8 mouse cellular contexts compared by ENCODE assay signal in the genomic region with DNA sequence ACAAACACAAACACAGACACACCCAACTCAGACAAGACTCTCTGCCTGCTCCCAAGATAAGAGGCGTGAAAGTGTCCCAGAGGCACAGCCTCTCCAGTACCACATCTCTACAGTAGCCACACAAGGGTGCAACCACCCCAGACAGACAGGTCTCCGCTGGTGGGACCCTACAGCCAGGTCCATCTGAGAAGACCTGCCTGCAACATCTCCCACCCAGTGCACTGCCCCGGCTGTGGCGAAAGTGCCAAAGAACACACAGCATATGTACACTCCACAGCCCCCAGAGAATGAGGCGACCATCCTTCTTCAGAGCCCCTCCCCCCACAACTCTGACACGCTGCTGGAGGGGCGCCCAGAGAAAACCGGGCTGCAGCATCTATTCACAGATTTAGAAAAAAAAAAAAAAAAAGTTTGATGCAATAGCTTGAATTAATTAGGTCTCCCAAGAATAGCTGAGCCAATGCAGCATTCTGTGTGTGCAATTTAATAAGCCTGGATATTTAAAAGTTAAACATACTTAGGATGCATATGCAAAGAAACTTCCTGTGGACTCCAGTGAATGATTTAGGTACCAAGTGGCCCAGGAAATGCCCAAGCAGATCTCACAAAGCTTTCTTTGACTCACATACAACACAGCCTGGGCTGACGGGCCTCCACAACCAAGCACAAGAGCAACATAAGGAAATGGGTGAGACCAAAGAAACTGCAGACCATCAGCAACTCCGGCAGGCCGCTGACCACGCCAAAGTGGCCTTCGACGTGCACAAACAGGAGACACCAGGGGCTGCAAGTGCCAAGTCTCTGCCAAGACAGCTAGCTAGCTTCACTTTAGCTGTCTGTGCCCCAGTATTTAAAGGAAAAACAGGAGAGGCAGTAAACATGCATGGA. TPM values are rescaled to one million over a fixed set of nuclear protein-coding genes. Genes with fewer than 3 reads are reported as not detected.
A peak's percentile ranks its signal among the peaks of the same experiment; 100 is the strongest.
DNase-seq lines count a peak whose midpoint lies in the region; ATAC-seq and TF ChIP-seq lines count a peak whose summit lies in the region.

No protein-coding gene starts in this region.

- no peak for TF ChIP-seq CTCF in CH12.LX (conservative IDR thresholded peaks at IDR 0.05 in 1 of 2, IDR thresholded peaks at IDR 0.05 in 1 of 2; ENCODE audit: low read depth in 2 of 2, low read length in 2 of 2)

- in situ Hi-C loops in CH12.LX (cut with MboI; ENCODE audit: low pct_ligation_motif_present, low pct_unique_long_range_greater_than_20kb, low sequenced_read_pairs), result no loop called here

- peak overlapping the region; percentile 82 for H3K4me3 ChIP-seq in kidney, embryonic 14.5 days (ENCODE audit: low read length)
- peak overlapping the region; percentile 80 to 92 (median 84) for H3K4me3 ChIP-seq in CH12.LX (replicated peaks in 1 of 3; ENCODE audit: low read depth in 2 of 3, low read length in 2 of 3, poor library complexity in 1 of 3)
- H3K4me3 ChIP-seq in hindbrain, embryonic 13.5 days, result peak overlapping the region; percentile 93
- H3K4me3 ChIP-seq in midbrain, embryonic 12.5 days, result peak overlapping the region; percentile 95

- H3K4me2 ChIP-seq in kidney, embryonic 14.5 days (replicated peaks; ENCODE audit: low read depth, low read length), result peak overlapping the region; percentile 91
- H3K4me2 ChIP-seq in CH12.LX (ENCODE audit: insufficient read depth, low read depth, poor library complexity, severe bottlenecking), result peak overlapping the region; percentile 81
- H3K4me2 ChIP-seq in hindbrain, embryonic 13.5 days, result peak overlapping the region; percentile 100
- H3K4me2 ChIP-seq in midbrain, embryonic 12.5 days (replicated peaks), result peak overlapping the region; percentile 98

- dilution Hi-C loops in CH12.LX (cut with MboI; ENCODE audit: extremely low pct_ligation_motif_present, extremely low pct_unique_long_range_greater_than_20kb, low sequenced_read_pairs), result no loop called here

- no peak overlapping the region for H3K27ac ChIP-seq in kidney, embryonic 14.5 days (ENCODE audit: low read depth, low read length)
- H3K27ac ChIP-seq in CH12.LX (ENCODE audit: insufficient read depth, low read depth), result no peak overlapping the region; the same call in 1 of the 2 replicates
- H3K27ac ChIP-seq in hindbrain, embryonic 13.5 days, result peak overlapping the region; percentile 92; the same call in 1 of the 2 replicates
- H3K27ac ChIP-seq in midbrain, embryonic 12.5 days (replicated peaks), result peak overlapping the region; percentile 59

- H3K27me3 ChIP-seq in kidney, embryonic 14.5 days (ENCODE audit: control insufficient read depth, insufficient read depth, low read length), result no peaks in the 10 kb centered on the region
- peaks cover 19% of the 10 kb centered on the region for H3K27me3 ChIP-seq in CH12.LX (replicated peaks)
- no peaks in the 10 kb centered on the region for H3K27me3 ChIP-seq in hindbrain, embryonic 13.5 days
- peaks cover 1% of the 10 kb centered on the region for H3K27me3 ChIP-seq in midbrain, embryonic 12.5 days

- 6% methylated on average over 14 of the region's 14 CpGs for WGBS in kidney, embryonic 14.5 days
- 7% methylated on average over 14 of the region's 14 CpGs for WGBS in hindbrain, embryonic 13.5 days
- WGBS in midbrain, embryonic 12.5 days, result 5% methylated on average over 14 of the region's 14 CpGs

- H3K4me1 ChIP-seq in kidney, embryonic 14.5 days (ENCODE audit: control insufficient read depth, insufficient read depth, low read length), result peaks cover 55% of the 10 kb centered on the region
- H3K4me1 ChIP-seq in CH12.LX (ENCODE audit: control insufficient read depth in 1 of 2, insufficient read depth in 2 of 2), result peaks cover 33 to 54% of the 10 kb centered on the region in 2 experiments
- H3K4me1 ChIP-seq in hindbrain, embryonic 13.5 days (replicated peaks), result peaks cover 71% of the 10 kb centered on the region
- peaks cover 65% of the 10 kb centered on the region for H3K4me1 ChIP-seq in midbrain, embryonic 12.5 days

- peaks cover 68% of the 10 kb centered on the region for H3K79me2 ChIP-seq in CH12.LX (replicated peaks; ENCODE audit: control insufficient read depth, extremely low read depth, insufficient read depth, poor library complexity, severe bottlenecking)

- H3K9ac ChIP-seq in kidney, embryonic 14.5 days (ENCODE audit: low read depth, low read length), result peak overlapping the region; percentile 94
- peak overlapping the region; percentile 35 for H3K9ac ChIP-seq in CH12.LX (ENCODE audit: insufficient read depth, low read depth)
- H3K9ac ChIP-seq in hindbrain, embryonic 13.5 days, result peak overlapping the region; percentile 98
- peak overlapping the region; percentile 98 for H3K9ac ChIP-seq in midbrain, embryonic 12.5 days (replicated peaks)

- TF ChIP-seq RAD21 in CH12.LX (IDR thresholded peaks at IDR 0.05; ENCODE audit: low read depth, low read length), result no peak

- H3K36me3 ChIP-seq in kidney, embryonic 14.5 days (ENCODE audit: control insufficient read depth, insufficient read depth, low read length), result no peaks in the 10 kb centered on the region
- peaks cover 0 to 28% of the 10 kb centered on the region in 2 experiments for H3K36me3 ChIP-seq in CH12.LX (replicated peaks in 1 of 2; ENCODE audit: control insufficient read depth in 1 of 2, insufficient read depth in 1 of 2, low read length in 1 of 2)
- H3K36me3 ChIP-seq in hindbrain, embryonic 13.5 days, result no peaks in the 10 kb centered on the region
- no peaks in the 10 kb centered on the region for H3K36me3 ChIP-seq in midbrain, embryonic 12.5 days

- no peak for ATAC-seq in kidney, embryonic 14.5 days (ENCODE audit: low FRiP score, low TSS enrichment)
- no peak for ATAC-seq in hindbrain, embryonic 13.5 days (ENCODE audit: low FRiP score)
- ATAC-seq in midbrain, embryonic 12.5 days (ENCODE audit: low FRiP score, low read depth), result no peak
- ATAC-seq in frontal cortex, adult (ENCODE audit: low TSS enrichment), result no peak

- no peak for TF ChIP-seq EP300 in CH12.LX (IDR thresholded peaks at IDR 0.05; ENCODE audit: low read length)

- no peaks in the 10 kb centered on the region for H3K9me3 ChIP-seq in kidney, embryonic 14.5 days (ENCODE audit: control insufficient read depth, low read length)
- H3K9me3 ChIP-seq in CH12.LX (replicated peaks; ENCODE audit: low read length), result no peaks in the 10 kb centered on the region
- H3K9me3 ChIP-seq in hindbrain, embryonic 13.5 days, result no peaks in the 10 kb centered on the region
- no peaks in the 10 kb centered on the region for H3K9me3 ChIP-seq in midbrain, embryonic 12.5 days

- TF ChIP-seq POLR2A in CH12.LX (IDR thresholded peaks at IDR 0.05; ENCODE audit: low read depth, low read length), result no peak

- no peak for DNase-seq in kidney, adult 9 months
- no peak for DNase-seq in CH12.LX (ENCODE audit: extremely low read depth)
- peak; percentile 37 for DNase-seq in brain, embryonic 18.5 days (ENCODE audit: low read depth, low spot score)
- DNase-seq in gastrocnemius, postnatal 4 days (ENCODE audit: low spot score in 2 of 2), result no peak

TF ChIP-seq in CH12.LX, 34 proteins besides CTCF, POLR2A, EP300 and RAD21:
- TF ChIP-seq UBTF (IDR thresholded peaks at IDR 0.05; ENCODE audit: low read depth, low read length) (no peak), PAX5 (IDR thresholded peaks at IDR 0.05; ENCODE audit: low read length) (no peak), SIN3A (IDR thresholded peaks at IDR 0.05; ENCODE audit: low read length) (peak; percentile 55; the same call in 1 of the 2 replicates), GABPA (IDR thresholded peaks at IDR 0.05; ENCODE audit: insufficient replicate concordance, low read depth, low read length) (no peak), MEF2A (IDR thresholded peaks at IDR 0.05; ENCODE audit: borderline replicate concordance, low read depth, low read length) (no peak), USF1 (IDR thresholded peaks at IDR 0.05; ENCODE audit: low read depth, low read length) (no peak), NRF1 (IDR thresholded peaks at IDR 0.05; ENCODE audit: low read depth, low read length) (no peak), TCF12 (IDR thresholded peaks at IDR 0.05; ENCODE audit: low read depth, low read length) (no peak), E2F4 (IDR thresholded peaks at IDR 0.05; ENCODE audit: insufficient replicate concordance, low read depth, low read length) (no peak), CHD1 (IDR thresholded peaks at IDR 0.05; ENCODE audit: low read depth, low read length) (no peak), ZKSCAN1 (IDR thresholded peaks at IDR 0.05; ENCODE audit: borderline replicate concordance, low read depth, low read length) (no peak), RCOR1 (conservative IDR thresholded peaks at IDR 0.05; ENCODE audit: low read depth, low read length) (0 out of 2 replicates have a peak, but pooled peaks have one; percentile 33), BHLHE40 (IDR thresholded peaks at IDR 0.05; ENCODE audit: low read depth, low read length) (no peak), ELF1 (IDR thresholded peaks at IDR 0.05; ENCODE audit: low read depth, low read length) (no peak), KAT2A (IDR thresholded peaks at IDR 0.05; ENCODE audit: insufficient replicate concordance, low read length) (no peak), NELFE (IDR thresholded peaks at IDR 0.05; ENCODE audit: low read depth, low read length) (no peak), ZNF384 (IDR thresholded peaks at IDR 0.05; ENCODE audit: low read depth, low read length) (peak; percentile 44), POLR2AphosphoS2 (IDR thresholded peaks at IDR 0.05; ENCODE audit: low read depth, low read length) (no peak), ETS1 (conservative IDR thresholded peaks at IDR 0.05; ENCODE audit: low read depth, low read length) (no peak), MAFK (IDR thresholded peaks at IDR 0.05; ENCODE audit: insufficient replicate concordance, low read length) (no peak)

RNA-seq across cellular contexts. Expression of a gene that starts 1.9 kb away (rescaled TPM):
- polyA plus RNA-seq in kidney, embryonic 14.5 days (2014; fragmentation: Nextera tagmentation; extraction: Ambion mirVana), result 24.0 and 24.5 TPM in 2 replicates
- total RNA-seq in CH12.LX (2012; rRNA removed), result 9.9 and 10.1 TPM in 2 replicates
- 3.3 and 4.1 TPM in 2 replicates for total RNA-seq in CH12.LX (2014; rRNA removed)
- 14.1 and 17.9 TPM in 2 replicates for polyA plus RNA-seq in CH12.LX (2012; ENCODE audit: insufficient read length, low read depth)
- 10.3 and 10.4 TPM in 2 replicates for polyA plus RNA-seq in hindbrain, embryonic 13.5 days (2015; fragmentation: Nextera tagmentation; extraction: Ambion mirVana)
- polyA plus RNA-seq in midbrain, embryonic 12.5 days (2016; fragmentation: Nextera tagmentation; extraction: Ambion mirVana), result 11.2 and 12.2 TPM in 2 replicates
- 100 to 1,000 TPM; 133 to 138 TPM for total RNA-seq in gastrocnemius, postnatal 4 days (2021)

RNA-seq across cellular contexts. Expression of a gene that starts 29.1 kb away (rescaled TPM):
- 63.4 and 73.8 TPM in 2 replicates for polyA plus RNA-seq in kidney, embryonic 14.5 days (2014; fragmentation: Nextera tagmentation; extraction: Ambion mirVana)
- total RNA-seq in CH12.LX (2012; rRNA removed) (42.1 and 45.0 TPM in 2 replicates), CH12.LX (2014; rRNA removed) (24.1 and 31.0 TPM in 2 replicates)
- 35.7 and 36.4 TPM in 2 replicates for polyA plus RNA-seq in CH12.LX (2012; ENCODE audit: insufficient read length, low read depth)
- 78.8 and 84.8 TPM in 2 replicates for polyA plus RNA-seq in hindbrain, embryonic 13.5 days (2015; fragmentation: Nextera tagmentation; extraction: Ambion mirVana)
- polyA plus RNA-seq in midbrain, embryonic 12.5 days (2016; fragmentation: Nextera tagmentation; extraction: Ambion mirVana), result 102 TPM in 2 replicates
- total RNA-seq in gastrocnemius, postnatal 4 days (2021), result 10 to 100 TPM; 41.0 to 44.3 TPM

Comparison
In these comparisons a context has a peak if more than half of its experiments do, and no peak if none do; other contexts are left out.
1. H3K27ac ChIP-seq: peak in hindbrain, embryonic 13.5 days (single experiment) and midbrain, embryonic 12.5 days (single experiment); none in kidney, embryonic 14.5 days (single experiment) and CH12.LX (single experiment).
2. H3K9ac ChIP-seq: peak in every context shown above with its lines; median percentile 98 in hindbrain, embryonic 13.5 days; 98 in midbrain, embryonic 12.5 days; 94 in kidney, embryonic 14.5 days; 35 in CH12.LX.
3. Peak in every context shown above with its lines, with median percentiles within 50 percentile points of each other: H3K4me2 ChIP-seq and H3K4me3 ChIP-seq.